Mouse (Mus musculus) 3T3-L1 (cell line): ENCODE results near the gene BC028528.
A peak's percentile ranks its signal among the peaks of the same experiment; 100 is the strongest.
"Not testable (repeated sequence)": the region's sequence is repeated elsewhere in the genome, so short reads cannot be mapped to it uniquely, and the experiment has no call there.

Experiments
- DNase-seq: peaks from one replicate; pipeline ENCODE4 v3.0.0-alpha.2; 2015; ENCODE audit warnings: low read depth, low spot score

BC028528 gene

DNA sequence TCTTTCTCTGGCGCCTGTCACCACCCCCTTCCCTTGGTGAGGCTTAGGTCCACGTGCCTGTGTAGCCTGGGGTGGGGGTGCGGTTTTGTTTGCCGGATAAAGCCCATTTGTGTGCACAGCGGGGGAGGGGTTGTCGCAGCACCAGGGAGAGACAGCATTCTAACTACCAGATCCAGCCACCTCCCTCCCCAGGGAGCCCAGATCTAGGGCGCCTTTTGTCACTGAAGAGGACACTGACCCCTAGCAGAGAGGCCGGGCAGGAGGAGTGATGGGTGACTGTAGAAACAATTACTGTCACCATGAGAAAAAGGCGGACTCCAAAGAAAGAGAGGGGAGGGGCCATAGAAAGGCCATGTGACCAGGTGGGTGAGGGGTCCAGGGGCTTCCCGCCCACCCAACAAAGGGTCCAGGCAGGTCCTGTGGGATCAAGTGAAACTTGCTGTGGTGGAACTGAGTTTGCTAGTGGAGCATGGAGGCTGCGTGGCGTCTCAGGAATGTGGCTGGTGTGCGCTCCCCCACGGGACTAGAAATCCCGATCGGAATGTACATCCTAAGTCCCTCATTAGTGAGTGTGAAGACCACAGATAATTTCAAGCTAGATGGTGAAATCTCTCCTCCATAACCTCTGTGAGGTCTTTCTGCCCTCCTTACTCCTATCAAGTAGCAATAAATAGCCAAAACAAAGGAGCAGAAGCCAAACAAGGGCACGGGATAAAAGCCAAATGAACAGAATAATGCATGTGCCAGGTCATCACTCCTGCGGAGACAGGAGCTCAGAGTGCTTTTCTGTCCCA is 13.5 kb upstream of the BC028528 start:
- peak; percentile 51 for DNase-seq

DNA sequence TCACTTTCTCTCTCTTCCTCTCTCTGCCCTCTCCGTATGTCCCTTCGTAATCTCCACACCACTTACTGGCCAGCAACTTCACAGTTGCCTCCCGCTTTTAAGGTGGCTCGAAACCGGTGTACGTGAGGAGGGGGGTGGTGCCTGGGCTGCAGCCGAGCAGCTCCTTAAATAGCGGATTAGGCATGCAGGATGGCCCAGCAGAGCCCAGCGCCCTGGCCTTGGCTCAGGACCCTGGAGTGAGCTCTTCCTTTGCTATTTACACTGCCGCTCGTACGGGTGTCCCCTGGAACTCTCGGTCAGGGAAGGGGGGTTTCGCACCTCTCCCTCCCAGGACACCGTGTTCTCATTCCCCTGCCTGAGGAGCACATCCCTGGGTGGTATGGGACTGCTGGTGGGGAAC is 12.8 kb upstream of the BC028528 start, which contains the start of gene Car14:
TSS of gene Car14 (minus strand) at position 124 of the 400 bp plus-strand sequence.
- no peak for DNase-seq

GRCm38 (mm10) chr3:95903753-95904502 is 12.1 kb upstream of the BC028528 start:
- no peak for DNase-seq

- no peak for DNase-seq
These were observed 10.8 kb upstream of the BC028528 start for GRCm38 (mm10) chr3:95902643-95903042.

DNA sequence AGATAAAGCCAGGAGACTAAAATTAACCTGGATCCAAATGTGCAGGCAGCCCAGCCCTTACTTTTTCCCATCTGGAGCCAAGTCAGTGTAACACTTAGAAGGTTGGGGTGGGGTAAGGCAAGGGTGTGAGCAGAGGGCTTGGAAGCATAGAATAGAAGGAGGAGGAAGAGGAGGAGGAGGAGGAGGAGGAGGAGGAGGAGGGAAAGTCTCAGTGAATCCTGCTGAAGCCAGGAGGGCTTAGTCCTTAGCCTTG is 10.5 kb upstream of the BC028528 start:
- DNase-seq = no peak

DNA sequence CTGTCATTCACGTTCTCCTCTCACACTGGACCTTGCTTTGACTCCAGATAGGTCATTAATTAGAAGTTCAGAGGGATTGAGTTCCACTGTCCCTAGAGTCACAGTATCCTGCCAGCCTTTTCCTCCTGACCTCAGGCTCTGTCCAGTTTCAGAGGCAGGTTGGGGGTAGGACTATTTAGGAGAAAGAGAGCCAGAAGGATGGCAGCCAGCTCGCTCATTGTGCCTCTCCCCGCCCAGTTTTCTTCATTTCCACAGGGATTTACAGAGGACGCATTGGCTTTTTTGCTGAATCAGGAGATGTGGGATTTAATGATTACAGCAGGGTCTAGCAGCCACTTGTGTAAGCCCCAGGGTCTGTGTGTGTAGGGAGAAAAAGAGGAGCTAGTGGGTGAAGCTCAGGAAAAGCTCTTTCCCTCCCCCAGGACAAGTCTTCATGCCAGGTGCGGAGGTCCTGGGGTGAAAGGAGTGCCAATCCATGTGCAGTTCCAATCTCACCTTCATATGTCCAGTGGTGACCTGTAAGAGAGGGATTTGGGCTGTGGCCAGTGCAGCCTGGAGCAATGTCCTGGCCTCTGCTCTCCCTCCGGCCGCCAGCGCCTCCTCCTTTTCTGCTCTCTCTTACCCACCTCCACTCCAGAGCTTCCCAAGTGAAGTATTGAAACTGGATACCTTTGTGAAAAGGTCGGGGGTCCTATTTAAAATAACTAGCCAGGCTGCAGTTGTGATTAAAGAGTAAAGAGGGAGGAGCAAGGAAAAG is 10.0 kb upstream of the BC028528 start:
- DNase-seq = no peak

GRCm38 (mm10) chr3:95899800-95900524 is 8.2 kb upstream of the BC028528 start:
- DNase-seq = no peak

DNA sequence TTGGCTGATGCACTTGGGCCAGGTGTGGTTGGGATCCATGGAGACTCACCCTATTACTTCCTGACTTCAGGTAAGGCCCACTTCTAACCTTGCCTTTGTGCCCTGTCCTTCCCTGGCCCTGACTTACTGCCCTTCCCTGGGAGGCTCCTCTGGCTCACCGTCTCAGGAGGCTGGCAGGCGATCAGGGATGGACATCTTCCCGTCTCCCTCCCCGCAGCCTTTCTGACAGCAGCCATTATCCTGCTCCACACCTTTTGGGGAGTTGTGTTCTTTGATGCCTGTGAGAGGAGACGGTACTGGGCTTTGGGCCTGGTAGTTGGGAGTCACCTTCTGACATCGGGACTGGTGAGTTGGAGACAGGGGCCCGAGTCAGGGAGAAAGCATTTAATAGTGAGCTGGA is 3.7 kb upstream of the BC028528 start:
- not testable (repeated sequence) for DNase-seq

GRCm38 (mm10) chr3:95894317-95895160 is 2.7 kb upstream of the BC028528 start:
- peak; percentile 75 for DNase-seq

GRCm38 (mm10) chr3:95893606-95894316 is 2.0 kb upstream of the BC028528 start, which contains the start of gene Aph1a:
TSS of gene Aph1a (plus strand) at chr3:95893969.
- DNase-seq = peak; percentile 99

DNA sequence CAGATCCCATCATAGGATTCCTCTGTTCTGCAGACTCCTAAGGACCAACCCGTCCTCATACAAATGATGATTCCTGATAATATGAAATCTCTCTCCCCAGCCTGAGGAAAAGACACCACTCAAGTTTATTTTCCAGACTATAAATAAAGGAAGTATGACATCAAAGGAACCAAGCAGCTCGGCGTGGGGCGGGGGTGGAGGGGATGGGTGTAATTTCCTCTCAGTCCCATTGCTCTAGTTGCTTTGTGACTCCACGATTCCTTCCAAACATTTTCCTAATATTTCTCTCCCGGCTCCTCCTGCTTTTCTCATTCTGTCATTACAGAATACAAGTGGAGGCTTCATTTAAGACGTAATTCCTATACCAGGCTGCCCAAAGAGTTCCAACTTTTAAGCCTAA is 1.3 kb upstream of the BC028528 start:
- no peak for DNase-seq

GRCm38 (mm10) chr3:95892066-95893052 is 554 bp upstream of the BC028528 start:
- no peak for DNase-seq

DNA sequence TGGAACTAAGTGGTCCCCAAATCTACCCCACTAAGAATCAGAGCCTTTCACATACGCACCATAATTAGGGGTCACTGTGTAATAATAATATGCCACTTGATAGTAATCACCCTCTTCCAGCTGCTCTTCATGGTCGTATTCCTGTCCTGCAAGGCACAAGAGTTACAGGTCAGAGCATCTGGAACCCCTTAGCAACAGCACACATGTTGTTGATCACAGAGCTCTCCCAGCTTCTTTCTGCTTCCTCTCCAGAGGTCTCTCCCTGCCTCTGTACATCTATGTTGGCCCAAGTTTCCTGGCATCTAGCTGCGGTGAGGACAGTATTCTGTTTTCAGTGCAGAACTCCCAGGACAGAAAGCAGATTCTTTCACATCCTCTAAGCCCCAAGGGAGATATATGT is 2.1 kb downstream of the BC028528 start:
- no peak for DNase-seq

- no peak for DNase-seq
These were observed 4.2 kb downstream of the BC028528 start for GRCm38 (mm10) chr3:95887596-95887995.

DNA sequence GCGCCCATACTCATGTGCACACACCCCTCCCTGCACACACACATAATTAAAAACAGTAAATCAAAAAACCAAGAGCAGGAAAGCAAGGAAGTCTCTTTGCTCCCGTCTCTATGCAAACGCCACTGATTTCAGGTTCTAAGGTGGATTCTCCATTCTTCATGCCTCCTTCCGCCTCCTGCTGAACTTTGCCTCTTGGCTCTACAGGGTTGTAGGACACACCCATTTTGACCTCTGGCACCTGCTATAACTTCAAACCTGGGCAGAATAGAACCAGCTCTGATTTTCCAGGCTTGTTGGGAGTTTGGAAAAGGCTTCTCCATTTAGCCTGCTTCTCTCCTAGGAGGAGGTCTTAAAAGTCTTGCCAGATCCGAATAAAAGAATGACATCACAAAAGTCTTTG is 7.4 kb downstream of the BC028528 start:
- no peak for DNase-seq

DNA sequence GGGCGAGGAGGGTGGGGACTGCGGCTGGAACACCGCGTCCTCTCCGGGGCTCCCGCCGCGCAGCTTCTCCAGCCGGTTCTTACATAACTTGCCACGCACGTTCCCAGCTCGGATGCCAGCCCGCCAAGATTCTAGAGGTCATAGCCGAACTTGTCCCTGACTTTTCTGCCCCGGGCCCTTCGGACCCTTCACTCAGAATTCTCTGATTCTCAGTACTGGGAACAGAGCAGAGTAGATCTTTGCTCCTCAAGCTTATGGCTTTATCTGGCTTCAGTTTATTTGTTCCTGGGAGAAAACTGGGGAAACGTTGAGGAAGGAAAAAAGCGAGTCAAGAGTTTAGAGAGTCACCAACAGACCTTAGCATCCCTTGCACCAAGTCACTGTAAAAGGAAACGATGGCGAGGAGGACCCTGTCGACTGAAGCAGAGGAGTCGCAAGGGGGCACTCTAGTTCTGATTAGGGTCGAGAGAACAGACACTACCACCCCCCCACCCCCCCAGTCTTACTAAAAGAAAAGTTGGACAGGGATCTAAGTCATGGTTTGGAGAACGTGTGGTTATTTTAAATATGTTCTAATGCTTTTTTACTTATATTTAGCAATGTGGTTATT is 8.9 kb downstream of the BC028528 start:
- peak; percentile 87 for DNase-seq

GRCm38 (mm10) chr3:95881979-95882815 is 9.6 kb downstream of the BC028528 start, which contains the start of gene Ciart:
TSS of gene Ciart (minus strand) at chr3:95882251.
- DNase-seq = peak; percentile 99
